8 mouse cellular contexts compared by ENCODE assay signal in genomic region chr19:24264991-24265390, GRCm38 (mm10). TPM values are rescaled to one million over a fixed set of nuclear protein-coding genes. Genes with fewer than 3 reads are reported as not detected.
DNase-seq lines count a peak whose midpoint lies in the region; ATAC-seq lines count a peak whose summit lies in the region.

No protein-coding gene starts in this region.

- ATAC-seq in hindbrain, embryonic 15.5 days (ENCODE audit: low FRiP score, low read depth), result 0 out of 2 replicates have a peak, but pooled peaks have one; percentile 54

- H3K27ac ChIP-seq in hindbrain, embryonic 15.5 days (replicated peaks), result no peak overlapping the region

- H3K27me3 ChIP-seq in hindbrain, embryonic 15.5 days, result no peaks in the 10 kb centered on the region

- H3K4me2 ChIP-seq in hindbrain, embryonic 15.5 days, result no peak overlapping the region

- H3K4me3 ChIP-seq in hindbrain, embryonic 15.5 days, result no peak overlapping the region

- 49% methylated on average over 7 of the region's 7 CpGs for WGBS in hindbrain, embryonic 15.5 days

- H3K9me3 ChIP-seq in hindbrain, embryonic 15.5 days, result no peaks in the 10 kb centered on the region

- peak; percentile 71 for DNase-seq in T-cell, adult 2 months (ENCODE audit: low spot score)
- peak; percentile 74 for DNase-seq in cerebellum, adult 9-11 months
- DNase-seq in frontal cortex, postnatal 14 days (ENCODE audit: low spot score in 2 of 2), result peak; percentile 61 to 78
- peak; percentile 62 to 75 for DNase-seq in layer of hippocampus, postnatal 36 days
- DNase-seq in lung, postnatal 14 days, result peak; percentile 93
- peak; percentile 88 to 89 for DNase-seq in right cerebral cortex, adult 2 months (ENCODE audit: low spot score in 2 of 2)
- peak; percentile 53 to 85 for DNase-seq in urinary bladder, postnatal 4 days (ENCODE audit: low spot score in 2 of 2)

- peaks cover 4% of the 10 kb centered on the region; the same call in 1 of the 2 replicates for H3K36me3 ChIP-seq in hindbrain, embryonic 15.5 days

- no peak overlapping the region for H3K9ac ChIP-seq in hindbrain, embryonic 15.5 days

- no peaks in the 10 kb centered on the region for H3K4me1 ChIP-seq in hindbrain, embryonic 15.5 days (replicated peaks)

RNA-seq across cellular contexts. Expression of gene Fxn, which starts 15.4 kb away (rescaled TPM):
- polyA plus RNA-seq in hindbrain, embryonic 15.5 days (2015; fragmentation: Nextera tagmentation; extraction: Ambion mirVana), result 40.6 and 42.2 TPM in 2 replicates
- total RNA-seq in layer of hippocampus, postnatal 36 days (2021), result 1 to 10 TPM; 7.9 to 8.1 TPM

RNA-seq across cellular contexts. Expression of gene Tjp2, which starts 40.2 kb away (rescaled TPM):
- polyA plus RNA-seq in hindbrain, embryonic 15.5 days (2015; fragmentation: Nextera tagmentation; extraction: Ambion mirVana), result 12.9 and 13.9 TPM in 2 replicates
- total RNA-seq in layer of hippocampus, postnatal 36 days (2021), result 10 to 100 TPM; 18.7 to 19.6 TPM
